Mouse (Mus musculus) layer of hippocampus, postnatal 14 days (tissue): ENCODE measurements around the gene B4gat1. TPM values are rescaled to one million over a fixed set of nuclear protein-coding genes. Genes with fewer than 3 reads are reported as not detected.

Source experiments
- DNase-seq, 2 experiments: peaks; one replicate each; pipeline ENCODE4 v3.0.0; 2021 to 2022; ENCODE audit warnings: low spot score in 2 of 2, mixed read lengths in 1 of 2
- total RNA-seq, 2 experiments: library from RNA; stranded (reverse); gene quantifications; 2 replicates each; pipeline ENCODE4 v1.2.3; 2021

Gene B4gat1
- total RNA-seq, 2 experiments from 2014 or later: 124 to 127 TPM

- DNase-seq: peak; percentile 85 to 90
Observed at GRCm38 (mm10) chr19:5023621-5024479, 14.8 kb upstream of the B4gat1 start, which contains the start of gene Slc29a2. TSS of gene Slc29a2 (plus strand) at chr19:5023860.

GRCm38 (mm10) chr19:5026111-5026510 lies 12.5 kb upstream of the B4gat1 start:
- DNase-seq: no peak

GRCm38 (mm10) chr19:5032686-5033085 lies 5.9 kb upstream of the B4gat1 start:
- DNase-seq: no peak

GRCm38 (mm10) chr19:5036577-5036976 lies 2.0 kb upstream of the B4gat1 start:
- DNase-seq: no peak

- peak; percentile 83 to 86 for DNase-seq
Observed at GRCm38 (mm10) chr19:5037678-5038571, 701 bp upstream of the B4gat1 start.

GRCm38 (mm10) chr19:5039301-5040114 lies 882 bp downstream of the B4gat1 start:
- DNase-seq: peak in 1 of 2 experiments; percentile 41

GRCm38 (mm10) chr19:5040862-5041523 lies 2.4 kb downstream of the B4gat1 start, which contains the start of gene Brms1:
TSS of gene Brms1 (plus strand) at chr19:5041354.
- DNase-seq: peak; percentile 91 to 92

GRCm38 (mm10) chr19:5041588-5041987 lies 3.0 kb downstream of the B4gat1 start:
- no peak for DNase-seq

GRCm38 (mm10) chr19:5045531-5045930 lies 6.9 kb downstream of the B4gat1 start:
- no peak for DNase-seq

GRCm38 (mm10) chr19:5048138-5049056 lies 9.8 kb downstream of the B4gat1 start:
- peak; percentile 59 to 63 for DNase-seq

- DNase-seq: no peak
Observed at GRCm38 (mm10) chr19:5049325-5049724, 10.7 kb downstream of the B4gat1 start.

GRCm38 (mm10) chr19:5050047-5050905 lies 11.7 kb downstream of the B4gat1 start, which contains the start of gene Rin1:
TSS of gene Rin1 (plus strand) at chr19:5050481.
- DNase-seq: peak; percentile 57 to 82

- no peak for DNase-seq
Observed at GRCm38 (mm10) chr19:5051031-5051430, 12.4 kb downstream of the B4gat1 start.

- no peak for DNase-seq
Observed at GRCm38 (mm10) chr19:5051515-5051914, 12.9 kb downstream of the B4gat1 start.

- no peak for DNase-seq
Observed at GRCm38 (mm10) chr19:5052166-5052822, 13.7 kb downstream of the B4gat1 start.

- no peak for DNase-seq
Observed at GRCm38 (mm10) chr19:5052853-5053252, 14.2 kb downstream of the B4gat1 start.

GRCm38 (mm10) chr19:5053909-5054308 lies 15.3 kb downstream of the B4gat1 start:
- no peak for DNase-seq

GRCm38 (mm10) chr19:5056251-5056650 lies 17.6 kb downstream of the B4gat1 start:
- DNase-seq: no peak
